Mouse (Mus musculus) ovary, postnatal 36 days (tissue): Measurements from ENCODE around the gene Ush2a.

ENCODE experiments used
- DNase-seq: peaks from one replicate; pipeline ENCODE4 v3.0.0; 2022; ENCODE audit warnings: low spot score, mixed read lengths

The Ush2a gene

GRCm38 (mm10) chr1:188543364-188543763 lies 281.5 kb downstream of the Ush2a start:
- no peak for DNase-seq

GRCm38 (mm10) chr1:188549686-188550085 lies 287.9 kb downstream of the Ush2a start:
- no peak for DNase-seq

- no peak for DNase-seq
Measured at GRCm38 (mm10) chr1:188551802-188552201, 290.0 kb downstream of the Ush2a start.

- DNase-seq, result no peak
Measured at GRCm38 (mm10) chr1:188558911-188559310, 297.1 kb downstream of the Ush2a start.

GRCm38 (mm10) chr1:188566229-188566628 lies 304.4 kb downstream of the Ush2a start:
- no peak for DNase-seq

GRCm38 (mm10) chr1:188567486-188567885 lies 305.7 kb downstream of the Ush2a start:
- DNase-seq, result no peak

- DNase-seq, result no peak
Measured at GRCm38 (mm10) chr1:188568295-188568961, 306.6 kb downstream of the Ush2a start.

GRCm38 (mm10) chr1:188576246-188576747 lies 314.5 kb downstream of the Ush2a start:
- no peak for DNase-seq

- DNase-seq, result no peak
Measured at GRCm38 (mm10) chr1:188577376-188577775, 315.6 kb downstream of the Ush2a start.

- DNase-seq, result no peak
Measured at GRCm38 (mm10) chr1:188581136-188581535, 319.3 kb downstream of the Ush2a start.

GRCm38 (mm10) chr1:188595251-188595650 lies 333.4 kb downstream of the Ush2a start:
- DNase-seq, result no peak

GRCm38 (mm10) chr1:188598052-188598451 lies 336.2 kb downstream of the Ush2a start:
- no peak for DNase-seq

- DNase-seq, result no peak
Measured at GRCm38 (mm10) chr1:188599134-188599533, 337.3 kb downstream of the Ush2a start.

GRCm38 (mm10) chr1:188606450-188606849 lies 344.6 kb downstream of the Ush2a start:
- no peak for DNase-seq

- no peak for DNase-seq
Measured at GRCm38 (mm10) chr1:188616547-188616946, 354.7 kb downstream of the Ush2a start.

- DNase-seq, result no peak
Measured at GRCm38 (mm10) chr1:188633736-188634135, 371.9 kb downstream of the Ush2a start.

- DNase-seq, result no peak
Measured at GRCm38 (mm10) chr1:188639666-188640065, 377.8 kb downstream of the Ush2a start.

- DNase-seq, result no peak
Measured at GRCm38 (mm10) chr1:188643156-188643555, 381.3 kb downstream of the Ush2a start.

- DNase-seq, result no peak
Measured at GRCm38 (mm10) chr1:188653001-188653400, 391.2 kb downstream of the Ush2a start.

- DNase-seq, result no peak
Measured at GRCm38 (mm10) chr1:188656121-188656520, 394.3 kb downstream of the Ush2a start.

GRCm38 (mm10) chr1:188659159-188659558 lies 397.3 kb downstream of the Ush2a start:
- DNase-seq, result no peak

- no peak for DNase-seq
Measured at GRCm38 (mm10) chr1:188660339-188660738, 398.5 kb downstream of the Ush2a start.

GRCm38 (mm10) chr1:188660882-188661281 lies 399.1 kb downstream of the Ush2a start:
- DNase-seq, result peak; percentile 12

GRCm38 (mm10) chr1:188667460-188667859 lies 405.6 kb downstream of the Ush2a start:
- no peak for DNase-seq
